Mouse (Mus musculus) E14TG2a.4 (cell line): ENCODE results near the gene Ddx42.

ENCODE experiments used
- CTCF ChIP-seq: conservative IDR thresholded peaks from 2 replicates; pipeline ENCODE4 v1.5.1; 2014; ENCODE audit warnings: low read length
- POU5F1 ChIP-seq: IDR thresholded peaks from 2 replicates; pipeline ENCODE4 v1.6.1; 2014; ENCODE audit warnings: low read length, borderline replicate concordance

DNA sequence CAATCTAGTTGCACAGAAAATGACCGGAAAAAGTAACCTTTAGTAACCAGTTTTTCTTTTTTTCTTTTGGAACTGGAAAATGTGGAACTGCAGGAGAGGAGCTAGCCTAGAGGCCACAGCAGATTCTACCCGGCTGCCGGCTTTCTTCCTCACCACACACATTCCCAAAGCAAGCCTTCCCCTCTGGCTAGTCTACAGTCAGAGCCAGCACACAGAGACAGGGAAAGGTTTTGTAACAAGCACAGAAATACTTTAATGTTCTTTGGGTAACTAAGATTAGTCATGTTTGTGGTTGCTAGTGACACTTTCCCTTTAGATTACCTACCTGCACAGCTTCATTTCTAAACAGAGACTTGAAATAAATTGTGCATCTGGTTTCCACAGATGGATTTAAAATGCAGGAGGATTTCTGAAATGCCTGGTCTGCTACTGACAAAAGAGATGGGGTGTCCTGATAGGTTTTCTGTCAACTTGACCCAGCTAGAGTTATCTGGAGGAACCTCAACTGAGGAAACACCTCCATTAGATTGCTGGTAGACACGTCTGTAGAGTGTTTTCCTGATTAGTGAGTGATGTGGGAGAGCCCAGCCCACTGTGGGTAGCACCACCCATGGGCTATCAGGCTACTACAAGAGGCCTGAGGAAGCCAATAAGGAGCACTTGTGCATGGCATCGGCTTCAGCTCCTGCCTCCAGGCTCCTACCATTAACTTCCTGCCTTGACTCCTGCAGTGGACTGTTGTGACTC lies 38.5 kb upstream of the Ddx42 start:
- TF ChIP-seq CTCF, result no peak
- no peak for TF ChIP-seq POU5F1
